Mouse (Mus musculus) cortical plate, adult 2 months (tissue): ENCODE data around the gene Mael.

Experiments used
- CTCF ChIP-seq: fragments of 200-500 bp; IDR thresholded peaks from 2 replicates; pipeline ENCODE4 v1.5.1; 2011; ENCODE audit warnings: mild to moderate bottlenecking, control low read depth, low read length; ENCODE audit not compliant: insufficient read depth; ENCODE audit errors: extremely low read depth
- POLR2A ChIP-seq: fragments of 200-500 bp; IDR thresholded peaks from 2 replicates; pipeline ENCODE4 v1.6.1; 2011; ENCODE audit warnings: mild to moderate bottlenecking, low read length, control low read depth; ENCODE audit not compliant: insufficient read depth; ENCODE audit errors: extremely low read depth

DNA sequence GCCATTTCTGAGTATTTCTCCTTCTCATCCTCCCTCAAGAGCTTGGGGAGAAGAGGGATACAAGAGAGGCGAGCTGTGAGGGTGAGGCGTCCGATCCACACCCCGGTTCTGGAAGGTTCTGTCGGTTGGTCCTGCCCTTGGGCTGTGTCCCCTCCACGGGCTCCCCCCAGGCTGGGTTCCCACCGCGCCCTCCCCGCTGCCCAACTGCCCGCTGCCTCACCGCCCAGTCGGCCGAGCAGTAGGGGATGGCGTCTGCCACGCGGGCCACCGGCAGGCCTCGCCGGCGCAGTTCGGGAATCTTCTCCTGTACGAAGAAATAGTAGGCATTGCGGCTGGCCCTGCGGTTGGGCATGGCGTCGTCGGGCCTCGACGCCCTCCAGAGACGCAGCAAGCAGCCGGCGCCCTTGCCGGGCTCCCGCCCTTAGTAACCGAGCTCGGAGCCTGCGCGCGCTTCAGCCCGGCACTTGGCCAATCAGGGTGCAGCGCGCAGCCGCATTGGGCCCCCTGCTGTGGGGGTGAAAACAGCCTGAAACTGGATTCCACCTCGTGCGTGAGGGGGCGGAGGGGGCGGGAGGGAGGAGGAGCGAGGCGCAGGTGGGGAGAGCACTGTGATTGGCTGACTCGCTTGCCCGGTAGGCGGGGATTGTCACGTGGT lies at the start of gene Mael:
- no peak for TF ChIP-seq POLR2A
- no peak for TF ChIP-seq CTCF
